Mouse (Mus musculus): Measurements from ENCODE around the gene Cdc6. TPM values are rescaled to one million over a fixed set of nuclear protein-coding genes. Genes with fewer than 3 reads are reported as not detected.

The Cdc6 gene
- polyA plus RNA-seq, 1 experiment = 1.6 TPM

DNA sequence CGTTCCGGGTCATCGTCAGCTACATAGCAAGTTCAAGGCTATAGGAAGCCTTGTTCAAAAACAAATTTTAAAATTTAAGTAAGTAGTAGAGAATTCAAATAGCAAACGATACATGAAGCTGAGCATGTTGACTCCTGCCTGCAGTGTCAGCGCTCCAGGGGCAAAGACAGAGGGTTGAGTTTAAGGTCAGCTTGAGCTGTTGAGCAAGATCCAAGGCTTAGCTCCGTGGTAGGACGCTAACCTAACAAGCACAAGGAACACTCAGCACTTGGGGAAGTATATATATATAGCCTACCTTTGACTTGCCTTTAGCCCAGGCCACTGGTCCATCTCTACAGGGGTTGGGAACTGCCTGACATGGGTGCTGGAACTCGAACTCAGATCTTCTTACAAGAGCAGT lies 37.7 kb upstream of the Cdc6 start:
- 89% methylated on average over 8 of the region's 8 CpGs for WGBS
- Histone ChIP-seq H3K4me3 (ENCODE audit: extremely low read depth, insufficient read depth, insufficient read length) (no peak overlapping the region), H3K27me3 (ENCODE audit: control insufficient read depth, insufficient read depth, low read length) (no peaks in the 10 kb centered on the region), H3K36me3 (ENCODE audit: control insufficient read depth, insufficient read depth, low read length) (peaks cover 10% of the 10 kb centered on the region; the same call in 1 of the 2 replicates), H3K27ac (ENCODE audit: insufficient read depth, low read length) (no peak overlapping the region), H3K4me1 (ENCODE audit: control insufficient read depth, insufficient read depth, insufficient read length) (no peaks in the 10 kb centered on the region)
- TF ChIP-seq POLR2A (IDR thresholded peaks at IDR 0.05; ENCODE audit: low read depth, low read length) (no peak), CTCF (IDR thresholded peaks at IDR 0.05; ENCODE audit: extremely low read depth, insufficient read depth, insufficient read length, insufficient replicate concordance) (no peak)
- no peak for DNase-seq (ENCODE audit: low read depth in 1 of 2, low spot score in 2 of 2)

DNA sequence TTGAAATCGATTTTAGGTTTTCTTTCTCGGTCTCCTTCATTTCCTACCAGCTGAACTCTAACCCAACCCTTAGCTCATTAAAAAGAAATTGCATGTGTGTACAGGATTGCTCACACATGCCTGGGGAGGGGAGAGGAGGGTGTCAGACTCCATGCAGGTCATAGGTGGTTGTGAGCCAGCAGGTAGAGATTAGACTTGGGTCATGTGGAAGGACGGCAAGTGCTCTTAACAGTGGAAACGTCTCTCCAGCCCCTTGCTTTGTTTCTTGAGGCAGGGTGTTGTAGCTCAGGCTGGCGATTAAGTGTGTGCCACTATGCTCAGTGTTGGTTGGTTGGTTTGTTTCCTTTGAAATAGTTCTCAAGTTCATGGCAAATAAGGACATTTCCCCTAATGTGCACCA lies 36.8 kb upstream of the Cdc6 start:
- Histone ChIP-seq H3K4me3 (ENCODE audit: extremely low read depth, insufficient read depth, insufficient read length) (no peak overlapping the region), H3K27me3 (ENCODE audit: control insufficient read depth, insufficient read depth, low read length) (no peaks in the 10 kb centered on the region), H3K4me1 (ENCODE audit: control insufficient read depth, insufficient read depth, insufficient read length) (no peaks in the 10 kb centered on the region), H3K27ac (ENCODE audit: insufficient read depth, low read length) (no peak overlapping the region), H3K36me3 (ENCODE audit: control insufficient read depth, insufficient read depth, low read length) (peaks cover 10% of the 10 kb centered on the region; the same call in 1 of the 2 replicates)
- TF ChIP-seq POLR2A (IDR thresholded peaks at IDR 0.05; ENCODE audit: low read depth, low read length) (no peak), CTCF (IDR thresholded peaks at IDR 0.05; ENCODE audit: extremely low read depth, insufficient read depth, insufficient read length, insufficient replicate concordance) (no peak)
- no peak for DNase-seq (ENCODE audit: low read depth in 1 of 2, low spot score in 2 of 2)
- 84% methylated on average over 5 of the region's 5 CpGs for WGBS

DNA sequence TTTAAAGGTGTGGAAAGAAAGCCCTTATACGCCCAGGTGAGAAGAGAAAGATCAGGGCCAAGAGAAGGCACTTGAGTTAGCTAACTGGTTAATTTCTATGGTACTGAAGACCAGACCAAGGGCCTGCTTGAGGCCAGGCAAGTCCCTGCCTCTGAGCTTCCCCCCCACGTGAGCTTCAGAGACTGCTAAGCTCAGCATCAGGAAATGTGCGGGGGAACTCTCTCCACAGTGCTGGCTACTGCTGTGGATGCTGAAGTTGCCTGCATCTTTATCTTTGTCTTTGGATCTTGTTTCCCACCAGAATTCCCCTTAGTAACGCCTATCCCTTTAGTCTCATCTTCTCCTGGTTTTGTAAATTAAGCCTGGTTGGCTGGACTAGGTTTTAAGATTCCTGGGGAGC lies 36.2 kb upstream of the Cdc6 start:
- TF ChIP-seq CTCF (IDR thresholded peaks at IDR 0.05; ENCODE audit: extremely low read depth, insufficient read depth, insufficient read length, insufficient replicate concordance) (no peak), POLR2A (IDR thresholded peaks at IDR 0.05; ENCODE audit: low read depth, low read length) (no peak)
- Histone ChIP-seq H3K36me3 (ENCODE audit: control insufficient read depth, insufficient read depth, low read length) (peaks cover 10% of the 10 kb centered on the region; the same call in 1 of the 2 replicates), H3K4me3 (ENCODE audit: extremely low read depth, insufficient read depth, insufficient read length) (no peak overlapping the region), H3K27ac (ENCODE audit: insufficient read depth, low read length) (no peak overlapping the region), H3K27me3 (ENCODE audit: control insufficient read depth, insufficient read depth, low read length) (no peaks in the 10 kb centered on the region), H3K4me1 (ENCODE audit: control insufficient read depth, insufficient read depth, insufficient read length) (no peaks in the 10 kb centered on the region; the same call in 1 of the 2 replicates)
- DNase-seq (ENCODE audit: low read depth in 1 of 2, low spot score in 2 of 2) = no peak
- WGBS = 76% methylated on average over 4 of the region's 4 CpGs

DNA sequence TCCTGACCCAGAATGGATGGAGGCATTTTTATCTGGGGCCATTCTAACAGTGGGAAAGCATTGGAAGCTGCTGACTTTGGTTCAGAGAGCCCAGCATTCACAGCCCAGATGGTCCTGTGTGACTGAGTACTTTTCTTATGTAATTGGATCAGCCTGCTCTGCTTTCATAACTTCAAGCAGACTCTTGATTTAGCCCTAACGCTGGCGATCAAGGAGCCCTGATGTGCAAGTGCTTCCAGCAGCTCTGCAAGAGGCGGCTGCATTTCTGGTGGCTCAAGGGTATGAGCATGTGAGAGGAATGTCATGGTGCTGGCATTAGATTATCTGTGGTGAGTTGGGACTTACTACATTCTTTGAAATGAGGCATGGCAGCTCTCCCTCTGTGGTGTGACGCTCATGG lies 35.6 kb upstream of the Cdc6 start:
- H3K4me3 ChIP-seq (ENCODE audit: extremely low read depth, insufficient read depth, insufficient read length) = no peak overlapping the region
- 79% methylated on average over 4 of the region's 4 CpGs for WGBS
- no peak for DNase-seq (ENCODE audit: low read depth in 1 of 2, low spot score in 2 of 2)

DNA sequence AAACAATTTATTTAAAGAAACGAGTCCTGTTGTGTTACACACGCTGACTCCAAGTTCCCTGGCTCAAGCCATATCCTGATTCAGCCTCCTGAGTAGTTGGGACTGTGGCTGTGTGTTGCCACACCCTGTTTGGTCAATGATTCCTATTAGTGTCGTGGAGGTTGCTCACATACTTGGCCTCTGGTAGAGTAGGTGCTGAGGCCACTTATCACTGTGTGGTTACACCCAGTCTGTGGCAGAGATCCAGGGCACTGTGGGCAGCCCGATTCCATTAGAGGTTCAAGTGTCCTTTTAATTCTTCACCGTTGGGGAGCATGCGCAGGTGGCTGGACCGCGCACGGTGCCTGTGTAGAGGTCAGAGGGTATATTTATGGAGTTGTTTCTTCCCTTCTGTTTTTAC lies 33.7 kb upstream of the Cdc6 start:
- TF ChIP-seq CTCF (IDR thresholded peaks at IDR 0.05; ENCODE audit: extremely low read depth, insufficient read depth, insufficient read length, insufficient replicate concordance) (no peak), POLR2A (IDR thresholded peaks at IDR 0.05; ENCODE audit: low read depth, low read length) (no peak)
- Histone ChIP-seq H3K27me3 (ENCODE audit: control insufficient read depth, insufficient read depth, low read length) (no peaks in the 10 kb centered on the region), H3K4me3 (ENCODE audit: extremely low read depth, insufficient read depth, insufficient read length) (no peak overlapping the region), H3K36me3 (ENCODE audit: control insufficient read depth, insufficient read depth, low read length) (peaks cover 1% of the 10 kb centered on the region; the same call in 1 of the 2 replicates), H3K4me1 (ENCODE audit: control insufficient read depth, insufficient read depth, insufficient read length) (no peaks in the 10 kb centered on the region; the same call in 1 of the 2 replicates), H3K27ac (ENCODE audit: insufficient read depth, low read length) (no peak overlapping the region)
- DNase-seq (ENCODE audit: low read depth in 1 of 2, low spot score in 2 of 2) = no peak
- WGBS = 85% methylated on average over 9 of the region's 9 CpGs

More for the DNA sequence above, 35.6 kb upstream of the Cdc6 start:
- Histone ChIP-seq H3K36me3 (ENCODE audit: control insufficient read depth, insufficient read depth, low read length) (peaks cover 9% of the 10 kb centered on the region; the same call in 1 of the 2 replicates), H3K27ac (ENCODE audit: insufficient read depth, low read length) (no peak overlapping the region), H3K4me1 (ENCODE audit: control insufficient read depth, insufficient read depth, insufficient read length) (no peaks in the 10 kb centered on the region; the same call in 1 of the 2 replicates), H3K27me3 (ENCODE audit: control insufficient read depth, insufficient read depth, low read length) (no peaks in the 10 kb centered on the region)
- no peak for TF ChIP-seq POLR2A (IDR thresholded peaks at IDR 0.05; ENCODE audit: low read depth, low read length)
- TF ChIP-seq CTCF (IDR thresholded peaks at IDR 0.05; ENCODE audit: extremely low read depth, insufficient read depth, insufficient read length, insufficient replicate concordance) = no peak

DNA sequence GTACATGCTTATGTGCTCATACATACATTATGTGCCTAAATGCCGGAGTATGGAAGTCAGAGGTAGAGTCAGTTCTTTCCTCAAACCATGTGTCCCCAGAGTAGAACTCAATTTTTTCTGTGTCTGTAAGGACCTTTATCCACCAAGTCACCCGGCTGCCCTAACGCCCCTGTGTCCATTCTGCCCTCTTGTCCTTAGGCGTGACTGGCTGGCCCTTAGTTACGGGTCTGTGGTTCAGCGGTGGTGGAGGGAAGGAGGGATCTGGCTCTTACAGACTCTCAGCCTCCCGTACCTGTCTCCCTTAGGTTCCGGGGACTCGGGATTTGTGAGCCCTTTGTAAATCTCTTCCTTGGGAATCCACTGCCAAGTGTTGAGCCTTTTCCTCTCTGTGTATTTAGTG lies 30.6 kb upstream of the Cdc6 start:
- TF ChIP-seq CTCF (IDR thresholded peaks at IDR 0.05; ENCODE audit: extremely low read depth, insufficient read depth, insufficient read length, insufficient replicate concordance) (no peak), POLR2A (IDR thresholded peaks at IDR 0.05; ENCODE audit: low read depth, low read length) (no peak)
- no peaks in the 10 kb centered on the region for H3K27me3 ChIP-seq (ENCODE audit: control insufficient read depth, insufficient read depth, low read length)

DNA sequence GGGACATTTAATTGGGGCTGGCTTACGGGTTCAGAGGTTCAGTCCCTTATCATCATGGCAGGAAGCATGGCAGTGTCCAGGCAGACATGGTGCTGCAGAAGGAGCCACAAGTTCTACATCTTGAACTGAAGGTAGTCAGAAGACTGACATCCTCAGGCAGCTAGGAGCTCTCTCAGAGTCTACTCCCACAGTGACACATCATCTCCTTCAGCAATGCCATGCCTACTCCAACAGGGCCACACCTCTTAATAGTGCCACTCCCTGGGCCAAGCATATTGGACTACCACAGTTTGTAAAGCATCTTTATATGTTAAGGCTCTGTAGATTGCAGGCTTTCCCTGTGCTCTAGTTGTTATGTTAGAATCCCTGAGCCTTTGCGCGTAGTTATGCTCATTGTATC lies 19.9 kb upstream of the Cdc6 start:
- DNase-seq (ENCODE audit: low read depth in 1 of 2, low spot score in 2 of 2) = no peak
- H3K4me3 ChIP-seq (ENCODE audit: extremely low read depth, insufficient read depth, insufficient read length) = no peak overlapping the region
- H3K36me3 ChIP-seq (ENCODE audit: control insufficient read depth, insufficient read depth, low read length) = peaks cover 56% of the 10 kb centered on the region
- TF ChIP-seq POLR2A (IDR thresholded peaks at IDR 0.05; ENCODE audit: low read depth, low read length) (no peak), CTCF (IDR thresholded peaks at IDR 0.05; ENCODE audit: extremely low read depth, insufficient read depth, insufficient read length, insufficient replicate concordance) (no peak)
- WGBS = 95% methylated on average over 3 of the region's 3 CpGs
- no peak overlapping the region for H3K27ac ChIP-seq (ENCODE audit: insufficient read depth, low read length)
- H3K4me1 ChIP-seq (ENCODE audit: control insufficient read depth, insufficient read depth, insufficient read length) = no peaks in the 10 kb centered on the region
- H3K27me3 ChIP-seq (ENCODE audit: control insufficient read depth, insufficient read depth, low read length) = no peaks in the 10 kb centered on the region

More for the DNA sequence above, 30.6 kb upstream of the Cdc6 start:
- WGBS = 95% methylated on average over 9 of the region's 9 CpGs
- no peak for DNase-seq (ENCODE audit: low read depth in 1 of 2, low spot score in 2 of 2)
- no peak overlapping the region for H3K4me3 ChIP-seq (ENCODE audit: extremely low read depth, insufficient read depth, insufficient read length)
- no peak overlapping the region for H3K27ac ChIP-seq (ENCODE audit: insufficient read depth, low read length)
- peaks cover 5% of the 10 kb centered on the region; the same call in 1 of the 2 replicates for H3K4me1 ChIP-seq (ENCODE audit: control insufficient read depth, insufficient read depth, insufficient read length)
- H3K36me3 ChIP-seq (ENCODE audit: control insufficient read depth, insufficient read depth, low read length) = peaks cover 2% of the 10 kb centered on the region; the same call in 1 of the 2 replicates
